Mouse (Mus musculus): Measurements from ENCODE around the gene Cux1.

Gene Cux1

DNA sequence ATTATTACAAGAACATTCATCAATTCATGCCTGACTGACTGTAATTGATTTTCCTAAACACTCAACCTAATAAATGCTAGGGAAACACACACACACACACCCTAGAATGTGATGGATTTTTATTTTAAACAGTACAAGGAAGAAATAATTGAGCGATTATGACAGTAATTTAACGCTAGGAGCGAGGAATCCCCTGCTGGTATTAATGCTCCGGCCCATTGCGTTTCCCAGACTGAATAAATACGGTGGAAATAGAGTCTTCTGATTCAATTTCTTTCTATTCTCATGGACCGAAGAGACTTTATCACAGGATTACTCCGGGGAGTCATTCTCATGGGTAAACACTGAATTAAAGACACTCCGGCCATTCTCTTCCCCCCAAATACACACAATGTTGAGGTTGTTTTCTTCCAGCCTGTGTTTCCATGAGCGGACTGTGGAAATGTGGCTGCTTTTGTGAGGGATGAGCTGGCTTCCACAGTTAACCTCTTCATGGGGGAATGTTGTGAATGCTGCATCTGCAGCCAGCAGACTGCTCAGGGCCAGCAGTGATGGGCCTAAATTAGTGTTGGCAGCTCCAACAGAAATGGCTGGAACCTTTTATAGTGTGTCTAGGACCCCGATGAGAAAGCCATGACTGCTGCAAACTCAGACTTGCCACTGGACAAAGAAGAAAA is 234.4 kb downstream of the Cux1 start:
- in situ Hi-C loops (cut with MboI, MseI): no loop called here

DNA sequence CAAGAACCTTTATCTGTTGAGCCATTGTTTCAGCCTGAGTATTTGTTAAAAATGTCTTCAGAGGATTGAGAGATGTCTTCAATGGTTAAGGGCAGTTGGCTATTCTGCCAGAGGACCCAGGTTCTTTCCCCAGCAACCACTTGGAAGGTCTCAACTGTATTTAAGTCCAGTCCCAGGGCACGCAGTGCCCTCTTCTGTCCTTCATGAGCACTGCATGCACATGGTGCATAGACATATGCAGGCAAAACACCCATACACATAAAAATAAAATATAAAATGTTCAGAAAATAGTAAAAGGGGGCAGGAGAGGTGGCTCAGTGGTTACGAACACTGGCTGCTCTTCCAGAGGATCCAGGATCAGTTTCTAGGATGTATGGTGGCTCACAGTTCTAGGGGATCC is 239.6 kb downstream of the Cux1 start:
- in situ Hi-C loops (cut with MboI, MseI): no loop called here

DNA sequence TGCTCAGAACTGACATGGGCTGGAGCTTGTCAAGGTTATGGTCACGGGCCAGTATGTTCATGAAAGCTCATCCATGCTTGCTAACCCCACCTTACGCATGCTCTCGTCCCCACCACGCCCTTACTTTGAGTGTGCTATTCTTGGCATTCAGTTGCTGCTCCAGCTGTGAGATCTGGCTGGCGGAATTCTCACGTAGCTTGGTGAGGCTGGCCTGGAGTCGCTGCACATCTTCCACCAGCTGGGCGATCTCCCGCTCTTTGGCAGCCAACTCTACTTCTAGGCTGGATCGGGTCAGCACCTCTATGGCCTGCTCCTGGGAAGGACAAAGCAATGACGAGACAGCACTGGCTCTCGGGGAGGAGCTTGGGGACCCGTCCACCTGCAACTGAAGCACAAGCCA is 240.7 kb downstream of the Cux1 start:
- in situ Hi-C loops (cut with MboI, MseI): no loop called here

DNA sequence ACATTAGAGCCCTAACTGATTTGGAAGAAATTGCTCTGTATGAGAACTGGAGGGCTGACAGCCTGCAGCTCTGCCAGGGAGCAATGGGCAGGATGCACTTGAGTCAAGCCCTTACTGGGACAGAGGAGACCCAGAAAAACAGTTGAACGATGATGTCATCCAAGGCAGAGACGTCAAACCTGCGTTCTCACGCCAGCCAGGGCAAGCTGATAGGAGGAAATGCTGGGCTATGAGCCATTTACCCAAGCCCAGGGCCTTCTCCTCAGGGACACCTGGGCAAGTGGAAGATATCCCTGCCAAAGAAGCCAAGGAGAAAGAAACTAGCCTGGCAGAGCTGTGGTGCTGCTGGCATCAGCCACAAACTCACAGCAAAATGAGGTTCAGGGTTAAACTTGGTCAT is 242.8 kb downstream of the Cux1 start:
- in situ Hi-C loops (cut with MboI, MseI): no loop called here

DNA sequence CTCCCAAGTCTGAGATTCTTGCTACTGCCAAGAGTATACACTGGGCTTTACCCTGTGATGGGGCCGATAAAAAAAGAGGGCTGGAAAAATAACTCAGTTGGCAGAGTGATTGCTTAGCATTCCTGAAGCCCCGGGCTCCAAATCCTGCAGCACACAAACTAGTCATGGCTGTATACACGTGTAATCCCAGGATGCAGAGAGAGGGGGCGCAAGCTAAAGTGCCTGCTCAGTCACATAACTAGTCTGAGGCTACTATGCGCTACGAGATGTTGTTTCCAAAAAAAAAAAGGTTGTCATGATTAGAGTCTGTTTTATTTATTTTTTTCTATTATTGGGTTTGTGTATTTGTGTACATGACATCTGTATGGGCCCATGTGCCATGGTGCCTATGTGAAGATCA is 245.9 kb downstream of the Cux1 start:
- in situ Hi-C loops (cut with MboI, MseI): no loop called here

DNA sequence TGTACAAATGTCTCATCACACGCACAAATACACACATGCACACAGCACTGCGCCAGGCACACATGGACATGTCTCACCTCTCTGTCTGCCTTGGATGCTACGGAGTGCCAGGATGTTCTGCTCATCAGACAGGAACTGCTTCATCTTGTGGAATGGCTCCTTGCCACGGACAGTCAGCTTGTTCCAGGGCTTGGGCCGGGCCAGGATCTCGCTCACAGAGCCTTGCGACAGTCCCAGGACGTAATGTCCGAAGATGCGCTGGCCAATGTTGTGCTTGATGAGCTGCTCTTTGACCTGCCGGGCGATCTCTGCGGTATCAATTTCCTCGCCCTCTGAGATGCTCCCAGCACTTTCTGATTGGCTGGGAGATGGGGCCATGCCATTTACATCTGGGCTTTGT is 254.7 kb downstream of the Cux1 start:
- in situ Hi-C loops (cut with MboI, MseI): no loop called here

DNA sequence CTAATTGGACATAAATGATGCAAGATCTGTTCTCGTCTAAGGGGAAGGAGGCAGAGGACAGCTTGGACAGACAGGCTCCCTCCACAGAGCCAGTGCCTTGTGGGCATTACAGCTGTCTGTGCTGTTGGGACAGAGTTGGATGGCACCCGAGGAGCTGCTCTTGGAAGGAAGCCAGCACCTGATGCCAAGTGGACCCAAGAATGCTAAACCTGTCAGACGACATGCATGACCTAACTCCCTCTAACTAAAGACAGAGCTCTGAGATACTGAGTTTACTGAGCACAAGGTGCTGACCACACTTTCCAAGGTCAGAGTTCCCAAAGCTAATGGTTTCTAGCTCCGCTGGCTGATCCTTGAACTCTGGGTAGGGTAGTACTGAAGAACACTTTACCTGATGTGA is 255.1 kb downstream of the Cux1 start:
- in situ Hi-C loops (cut with MboI, MseI): no loop called here

DNA sequence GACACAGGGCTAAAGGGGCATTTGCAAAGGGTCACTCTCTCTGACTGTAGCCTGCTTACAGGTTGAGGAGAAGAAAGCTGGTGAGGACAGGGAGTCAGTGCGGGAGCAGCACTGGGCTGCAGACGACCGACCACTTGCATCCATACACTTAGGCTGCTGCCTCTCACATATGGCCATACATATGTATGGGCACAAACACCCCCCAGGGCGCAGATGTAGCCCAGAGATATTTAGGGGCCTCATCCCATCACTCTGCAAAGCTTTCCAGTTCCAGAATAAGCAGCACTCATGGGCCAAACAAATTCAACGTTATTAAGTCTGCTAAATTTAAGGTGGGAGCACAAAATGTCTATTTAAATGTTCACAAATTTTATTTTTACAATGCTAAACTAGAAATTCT is 261.0 kb downstream of the Cux1 start:
- in situ Hi-C loops (cut with MboI, MseI): no loop called here

DNA sequence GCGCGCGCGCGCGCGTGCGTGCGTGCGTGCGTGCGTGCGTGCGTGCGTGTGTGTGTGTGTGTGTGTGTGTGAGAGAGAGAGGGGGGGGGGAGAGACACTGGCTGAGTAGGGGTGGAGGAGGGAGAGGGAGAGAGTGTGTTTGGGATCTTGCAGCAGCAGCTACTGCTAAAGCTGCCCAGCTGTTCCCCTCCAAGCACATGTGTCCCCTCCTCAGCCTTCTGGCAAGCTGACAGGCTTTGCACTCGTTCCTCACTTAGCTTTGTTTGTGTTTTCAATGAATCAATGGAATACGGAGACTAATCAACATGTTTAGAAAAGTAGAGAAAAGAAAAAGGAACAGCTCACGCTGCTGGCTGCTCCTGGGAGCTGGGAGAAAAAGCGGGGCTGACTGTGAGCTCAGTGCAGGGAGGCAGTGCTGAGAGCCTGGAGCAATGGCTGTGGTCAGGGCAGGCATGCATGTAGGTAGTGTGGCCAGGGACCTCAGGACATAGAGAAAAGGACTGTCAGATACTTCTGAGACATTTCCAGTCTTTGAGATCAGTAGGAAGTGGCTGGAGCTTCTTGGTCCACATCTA is 263.8 kb downstream of the Cux1 start:
- in situ Hi-C loops (cut with MboI, MseI): no loop called here

DNA sequence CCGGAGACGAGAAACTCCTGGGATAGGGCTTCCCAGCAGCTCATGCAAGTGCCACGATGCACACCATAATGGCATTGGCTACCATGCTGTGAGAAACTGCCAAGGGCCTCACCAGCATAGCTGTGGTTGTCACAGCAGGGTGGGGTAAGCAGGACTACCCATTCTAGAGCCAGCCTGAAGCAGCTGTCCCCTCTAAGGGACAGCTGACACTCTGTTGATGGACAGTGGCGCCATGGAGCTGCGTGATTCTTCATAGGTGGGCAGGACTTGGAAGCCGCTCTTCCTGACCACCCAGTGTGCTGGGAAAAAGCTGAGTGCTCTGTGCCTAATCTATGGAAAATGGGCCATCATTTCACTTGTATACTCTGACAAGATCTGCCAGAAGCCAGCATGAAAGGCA is 266.4 kb downstream of the Cux1 start:
- in situ Hi-C loops (cut with MboI, MseI): no loop called here

DNA sequence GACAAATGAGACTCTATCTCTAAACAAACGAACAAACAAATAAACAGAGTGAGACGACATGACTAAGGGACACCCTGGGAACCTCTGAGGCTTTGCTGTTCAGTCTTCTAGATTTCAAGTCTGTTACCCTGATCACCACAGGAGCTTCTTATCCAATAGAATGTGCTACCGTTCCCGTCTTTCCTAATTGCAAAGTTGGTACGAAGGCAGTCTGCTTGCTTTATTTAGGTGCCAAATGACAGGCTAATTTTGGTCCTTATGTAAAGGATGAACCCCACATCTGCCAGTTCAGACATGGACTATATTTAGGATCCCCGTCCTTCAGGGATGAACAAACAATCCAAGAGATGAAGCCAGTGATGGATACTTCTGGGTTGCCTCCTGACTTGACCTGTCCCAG is 269.6 kb downstream of the Cux1 start:
- in situ Hi-C loops (cut with MboI, MseI): no loop called here

DNA sequence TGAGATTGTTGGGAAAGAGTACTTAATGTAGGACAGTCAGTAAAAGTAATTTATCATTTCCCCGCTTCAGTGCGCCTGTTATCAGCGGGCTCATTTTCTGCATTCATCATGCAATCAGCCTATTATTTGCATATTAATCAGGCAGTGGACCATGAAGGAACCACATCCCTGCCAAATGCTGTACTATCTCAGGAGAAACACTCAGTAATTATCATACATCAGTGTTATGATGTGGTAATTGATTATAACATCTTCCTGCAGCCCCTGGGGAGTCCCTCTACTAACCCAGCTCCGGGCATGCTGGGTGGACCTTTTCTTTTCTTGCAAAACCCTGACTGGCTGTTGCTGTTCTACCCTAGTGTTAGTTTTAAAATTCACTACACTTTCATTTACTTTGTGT is 270.4 kb downstream of the Cux1 start:
- in situ Hi-C loops (cut with MboI, MseI): no loop called here

DNA sequence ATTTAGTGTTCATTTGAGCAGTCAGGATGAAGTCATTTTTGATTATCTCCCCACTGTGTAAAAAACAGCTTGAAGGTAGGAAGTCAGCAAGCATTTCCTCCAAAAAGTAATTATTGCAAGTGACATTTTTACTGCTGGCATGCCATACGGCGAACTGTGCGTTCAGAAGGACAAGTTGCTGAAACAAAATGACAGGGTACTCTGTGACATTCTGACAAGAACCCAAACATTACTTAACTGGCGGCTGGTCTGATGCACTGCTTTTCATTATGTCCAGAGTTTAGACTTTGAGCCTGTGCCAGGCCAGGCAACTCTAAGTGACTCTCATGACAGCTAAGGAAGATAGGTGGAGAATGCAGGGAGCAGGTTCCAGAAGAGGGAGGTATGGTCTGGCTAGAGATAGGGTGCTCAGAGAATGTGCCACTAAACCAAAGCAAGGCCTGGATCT is 274.3 kb downstream of the Cux1 start:
- in situ Hi-C loops (cut with MboI, MseI): no loop called here

DNA sequence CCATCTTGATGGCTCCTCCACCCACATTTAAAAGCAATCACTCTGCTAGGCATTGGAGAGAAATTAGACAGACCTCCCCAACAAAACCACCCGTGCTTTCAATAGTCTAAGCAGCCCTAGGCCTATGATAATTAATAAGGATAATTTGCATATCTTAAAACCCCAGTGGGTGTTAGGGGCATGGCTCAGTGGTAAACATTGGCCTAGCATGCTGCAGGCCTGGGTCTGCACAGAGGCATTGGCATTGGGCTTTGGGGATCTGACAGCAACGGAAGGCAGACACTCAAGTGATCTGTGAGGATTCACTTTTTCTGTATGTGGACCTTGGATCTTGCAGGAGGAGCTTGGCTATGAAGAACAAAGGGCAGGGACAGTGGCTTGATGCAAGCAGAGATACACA is 274.9 kb downstream of the Cux1 start:
- in situ Hi-C loops (cut with MboI, MseI): no loop called here

DNA sequence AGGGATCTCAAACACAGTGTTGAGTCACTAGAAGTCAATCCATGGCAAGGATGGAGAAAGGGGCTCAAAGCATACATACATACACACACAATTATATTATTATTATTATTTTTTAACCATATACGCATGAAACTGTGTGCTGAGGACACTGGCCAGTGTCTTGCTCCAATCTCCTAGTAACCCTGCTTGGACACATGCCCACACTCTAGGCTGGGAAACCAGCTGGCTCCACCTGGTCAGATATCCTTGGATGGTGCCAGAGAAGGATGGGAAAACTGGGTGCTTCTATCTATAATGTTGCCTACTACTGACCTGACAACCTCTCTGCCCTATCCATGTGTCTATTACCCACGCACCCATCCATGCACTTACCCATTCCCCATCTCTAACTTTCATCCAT is 275.7 kb downstream of the Cux1 start:
- in situ Hi-C loops (cut with MboI, MseI): no loop called here

DNA sequence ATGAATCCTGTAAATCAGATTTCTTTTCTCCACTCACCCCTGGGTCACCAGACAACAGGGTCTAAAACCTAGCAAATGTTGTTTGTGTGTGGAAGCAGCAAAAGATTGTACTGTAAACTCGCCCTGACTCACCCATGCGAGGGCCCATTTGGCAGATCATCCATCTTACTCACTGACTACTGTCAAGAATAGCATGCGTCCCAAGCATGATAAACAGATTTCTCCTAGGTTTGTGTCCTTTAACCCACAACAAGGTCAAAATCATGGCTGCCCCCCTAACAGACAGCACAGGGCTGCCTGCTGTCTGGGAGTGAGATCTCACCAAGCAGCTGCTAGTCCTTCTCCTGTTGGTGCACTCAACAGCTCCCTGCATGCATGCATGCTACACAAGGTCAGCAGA is 277.5 kb downstream of the Cux1 start:
- in situ Hi-C loops (cut with MboI, MseI): loop anchor here (10.0 kb wide), 1 partner anchor 365 kb away; no protein-coding TSS in a partner anchor

DNA sequence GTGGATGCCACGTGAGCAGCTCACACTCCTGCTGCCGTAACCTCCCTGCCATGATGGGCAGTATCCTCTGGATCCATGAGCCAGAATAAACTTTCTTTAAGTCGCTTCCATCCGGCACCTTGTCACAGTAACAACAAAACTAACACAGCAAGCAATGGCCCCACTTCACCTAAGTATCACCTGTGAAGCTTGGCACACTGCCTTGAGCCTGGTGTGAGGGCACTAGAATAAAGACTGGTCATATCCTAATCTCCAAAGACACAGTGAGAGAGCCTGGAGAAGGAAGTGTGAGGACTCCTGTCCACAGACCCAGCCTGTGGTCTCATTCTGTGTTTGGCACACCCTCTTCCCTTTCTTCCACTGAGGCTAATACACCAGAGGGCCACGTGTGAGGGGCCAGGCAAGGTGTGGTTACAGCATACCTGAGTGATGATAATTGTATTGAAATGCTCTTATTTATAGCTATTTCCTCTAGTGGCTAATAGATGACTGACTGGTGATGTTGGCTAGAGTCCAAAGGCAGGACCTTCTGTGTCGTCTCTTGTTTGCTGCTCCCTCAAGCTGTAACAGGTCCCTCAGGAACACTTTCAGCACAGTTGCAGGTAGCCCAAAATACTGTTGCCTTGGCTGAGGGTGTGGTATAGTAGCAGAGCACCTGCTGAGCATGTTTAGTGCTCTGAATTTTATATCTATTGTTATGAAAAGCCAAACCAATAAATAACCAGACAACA is 278.8 kb downstream of the Cux1 start:
- in situ Hi-C loops (cut with MboI, MseI): loop anchor here (10.0 kb wide), 1 partner anchor 366 kb away; no protein-coding TSS in a partner anchor

DNA sequence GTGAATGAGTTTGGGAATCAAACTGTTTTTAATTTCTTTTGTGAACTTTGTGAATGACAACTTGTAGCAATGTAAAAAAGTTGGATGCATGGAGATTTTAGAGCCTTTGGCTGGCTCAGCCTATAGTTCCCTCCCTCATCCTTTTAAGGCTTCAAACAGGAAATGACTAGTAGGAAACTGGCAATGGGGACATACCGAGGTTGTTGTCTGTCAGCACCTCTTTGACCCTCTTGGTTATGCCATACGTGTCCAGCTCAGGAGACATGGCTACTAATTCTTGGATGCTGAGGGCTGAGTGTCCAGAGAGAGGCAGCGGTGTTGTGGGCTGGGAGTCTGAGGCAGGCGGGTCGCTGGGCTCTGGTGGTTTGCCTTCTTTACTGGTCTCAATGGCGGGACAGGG is 280.7 kb downstream of the Cux1 start:
- in situ Hi-C loops (cut with MboI, MseI): loop anchor here (10.0 kb wide), 1 partner anchor 368 kb away; no protein-coding TSS in a partner anchor

DNA sequence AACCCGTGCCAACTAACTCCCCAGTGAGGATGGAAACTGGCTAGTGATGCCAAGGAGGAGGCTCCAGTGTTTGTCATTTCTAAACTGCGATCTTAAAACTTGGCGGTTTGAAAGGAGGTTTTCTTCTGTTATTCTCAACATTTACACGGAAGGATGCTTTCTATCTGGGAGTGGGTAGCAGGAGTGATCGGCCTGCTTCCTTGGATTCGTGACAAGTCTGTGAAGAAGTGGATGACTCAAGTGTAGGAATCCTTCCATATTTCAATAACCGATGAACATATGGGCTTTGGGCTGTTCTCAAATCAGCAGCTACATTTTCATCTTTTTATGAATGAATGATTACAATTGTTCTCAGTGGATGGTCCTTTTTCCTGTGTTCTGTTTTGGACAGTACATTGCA is 282.2 kb downstream of the Cux1 start:
- in situ Hi-C loops (cut with MboI, MseI): loop anchor here (10.0 kb wide), 1 partner anchor 370 kb away; no protein-coding TSS in a partner anchor

DNA sequence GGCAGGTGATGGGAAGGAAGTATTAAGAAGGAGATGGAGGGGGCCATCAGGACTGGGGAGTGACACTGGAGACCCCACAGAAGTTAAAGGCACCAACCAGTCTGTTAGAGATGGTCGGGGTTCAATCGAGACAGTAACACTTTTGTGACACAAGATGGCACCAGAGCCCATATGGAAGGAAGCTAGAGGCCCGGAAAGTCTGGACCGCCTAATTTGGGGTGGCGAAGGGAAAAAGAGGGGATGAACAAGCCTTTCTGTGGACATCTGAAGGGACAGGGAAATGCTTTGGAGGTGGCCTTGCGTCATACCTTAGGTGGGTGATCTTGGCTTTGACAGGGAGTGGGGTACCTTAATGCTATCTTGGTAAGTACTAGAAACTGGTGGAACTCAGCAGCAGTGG is 285.9 kb downstream of the Cux1 start:
- in situ Hi-C loops (cut with MboI, MseI): loop anchor here (10.0 kb wide), 1 partner anchor 373 kb away; no protein-coding TSS in a partner anchor

DNA sequence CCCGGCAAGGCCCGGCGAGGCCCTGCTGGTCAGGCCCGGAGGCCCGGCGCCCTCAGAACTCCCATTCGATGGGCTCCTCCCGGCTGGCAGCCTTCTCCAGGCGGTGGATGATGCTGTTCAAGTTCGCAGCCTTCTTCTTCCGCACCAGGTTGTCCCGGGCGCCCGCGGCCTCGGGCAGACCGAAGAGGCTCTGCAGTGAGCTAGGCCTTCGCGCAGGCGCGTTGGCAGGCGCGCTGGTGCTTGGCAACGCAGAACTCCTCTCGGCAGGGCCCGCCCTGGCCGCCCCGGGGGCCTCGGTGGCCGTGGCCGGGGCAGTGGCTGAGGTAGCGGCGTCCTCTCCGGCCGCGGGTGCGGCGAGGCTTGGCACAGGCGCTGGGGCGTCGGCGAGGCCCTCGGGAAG is 292.6 kb downstream of the Cux1 start:
- in situ Hi-C loops (cut with MboI, MseI): no loop called here

DNA sequence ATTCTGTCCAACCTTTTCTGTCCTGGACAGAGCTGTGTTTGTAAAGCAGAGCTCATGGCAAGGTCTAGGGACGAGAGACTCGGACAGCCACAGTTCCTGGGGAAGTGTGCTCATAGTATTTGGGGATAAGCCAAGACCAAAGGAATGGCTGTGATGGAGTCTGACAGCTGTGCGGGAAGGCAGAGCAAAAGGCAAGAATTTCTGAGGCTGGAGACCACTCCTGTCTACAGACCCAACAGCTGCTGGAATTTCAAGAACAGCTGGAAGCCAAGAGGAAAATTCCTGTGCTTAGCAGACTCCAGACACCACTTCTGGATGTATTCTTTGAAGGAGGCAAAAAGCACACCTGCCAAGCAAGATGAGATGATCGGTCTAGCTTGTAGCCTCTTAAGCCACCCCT is 297.4 kb downstream of the Cux1 start:
- in situ Hi-C loops (cut with MboI, MseI): no loop called here

DNA sequence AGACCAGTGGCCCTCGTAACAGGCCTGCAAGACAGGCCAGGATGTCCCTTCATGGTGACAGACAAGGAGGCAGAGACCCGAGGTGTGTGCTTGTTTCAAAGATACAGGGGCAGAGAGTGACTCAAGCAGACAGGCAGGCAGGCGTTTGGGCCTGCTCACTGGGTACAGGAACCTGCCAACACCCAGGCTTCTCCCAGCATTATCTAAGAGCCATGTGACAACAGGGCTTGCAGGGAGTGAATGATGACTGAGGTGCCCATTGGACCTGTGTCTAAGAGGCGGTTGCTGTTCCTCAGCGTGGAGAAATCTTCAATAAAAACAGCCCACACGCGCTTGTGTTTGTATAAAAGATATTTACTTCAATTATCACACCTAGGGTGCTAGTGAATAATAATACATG is 301.2 kb downstream of the Cux1 start:
- in situ Hi-C loops (cut with MboI, MseI): no loop called here

Data from T-helper 2 cell (primary cell).